Mouse (Mus musculus) adrenal gland, adult 10 weeks (tissue): ENCODE data around the gene Lyrm9. TPM values are rescaled to one million over a fixed set of nuclear protein-coding genes. Genes with fewer than 3 reads are reported as not detected.

Experiments used
- polyA plus RNA-seq: library from polyadenylated mRNA; stranded (reverse); fragments of 350-450 nt; fragmentation: Illumina TruSeq; extraction: RNeasy Lipid Tissue Mini Kit (QIAGEN cat#74804); gene quantifications from one replicate; pipeline ENCODE4 v1.2.3, GENCODE M21; 2014; ENCODE audit warnings: low read depth, low replicate concordance

Gene Lyrm9
- polyA plus RNA-seq, result 11.2 TPM

GRCm38 (mm10) chr11:78826442-78827013 is at the start of gene Lyrm9:
TSS of gene Lyrm9 (plus strand) at chr11:78826584.

Other genes starting within 250 kb of the Lyrm9 start
- 117 TPM for gene Nlk, start 129.2 kb upstream of the Lyrm9 start, polyA plus RNA-seq
- gene Ccnq, start 74.9 kb upstream of the Lyrm9 start, polyA plus RNA-seq, result 12.2 TPM
- 0.41 TPM for gene Nos2, start 94.2 kb downstream of the Lyrm9 start, polyA plus RNA-seq
- gene Lgals9, start 158.4 kb downstream of the Lyrm9 start, polyA plus RNA-seq, result 10.7 TPM